Mouse (Mus musculus) ovary, adult 18-20 months (tissue): ENCODE data around the gene Olfr547.
A peak's percentile ranks its signal among the peaks of the same experiment; 100 is the strongest.
"Not testable (repeated sequence)": the region's sequence is repeated elsewhere in the genome, so short reads cannot be mapped to it uniquely, and the experiment has no call there.

Source experiments
- DNase-seq: peaks from one replicate; pipeline ENCODE4 v3.0.0; 2022; ENCODE audit warnings: low spot score, mixed read lengths

The Olfr547 gene

GRCm38 (mm10) chr7:102534449-102534848, at the start of gene Olfr547:
Gene Olfr547, plus strand, starts transcription at chr7:102534749.
- DNase-seq = no peak

GRCm38 (mm10) chr7:102484766-102485165, 49.8 kb upstream of the Olfr547 start:
- DNase-seq = not testable (repeated sequence)

- DNase-seq = no peak
Observed at GRCm38 (mm10) chr7:102486105-102486504, 48.4 kb upstream of the Olfr547 start.

GRCm38 (mm10) chr7:102488161-102488560, 46.4 kb upstream of the Olfr547 start, which contains the start of gene Olfr544:
Gene Olfr544, minus strand, starts transcription at chr7:102488313.
- DNase-seq = no peak

- DNase-seq = not testable (repeated sequence)
Observed at GRCm38 (mm10) chr7:102494416-102494815, 40.1 kb upstream of the Olfr547 start.

GRCm38 (mm10) chr7:102499473-102499872, 35.1 kb upstream of the Olfr547 start, which contains the start of gene Olfr545:
Gene Olfr545, minus strand, starts transcription at chr7:102499573.
- no peak for DNase-seq

- no peak for DNase-seq
Observed at GRCm38 (mm10) chr7:102501986-102502385, 32.6 kb upstream of the Olfr547 start.

GRCm38 (mm10) chr7:102506848-102507247, 27.7 kb upstream of the Olfr547 start:
- peak; percentile 23 for DNase-seq

- no peak for DNase-seq
Observed at GRCm38 (mm10) chr7:102508066-102508465, 26.5 kb upstream of the Olfr547 start.

GRCm38 (mm10) chr7:102508666-102509065, 25.9 kb upstream of the Olfr547 start:
- no peak for DNase-seq

- DNase-seq = no peak
Observed at GRCm38 (mm10) chr7:102509726-102510125, 24.8 kb upstream of the Olfr547 start.

- DNase-seq = no peak
Observed at GRCm38 (mm10) chr7:102511927-102512326, 22.6 kb upstream of the Olfr547 start.

GRCm38 (mm10) chr7:102512814-102513435, 21.6 kb upstream of the Olfr547 start:
- peak; percentile 74 for DNase-seq

- no peak for DNase-seq
Observed at GRCm38 (mm10) chr7:102514144-102514543, 20.4 kb upstream of the Olfr547 start.

- no peak for DNase-seq
Observed at GRCm38 (mm10) chr7:102516261-102517050, 18.1 kb upstream of the Olfr547 start.

GRCm38 (mm10) chr7:102517051-102517335, 17.6 kb upstream of the Olfr547 start:
- no peak for DNase-seq

GRCm38 (mm10) chr7:102529052-102529451, 5.5 kb upstream of the Olfr547 start:
- no peak for DNase-seq

- DNase-seq = no peak
Observed at GRCm38 (mm10) chr7:102540596-102540995, 6.0 kb downstream of the Olfr547 start, which contains the start of gene Olfr548-ps1. Gene Olfr548-ps1, plus strand, starts transcription at chr7:102540896.

GRCm38 (mm10) chr7:102541251-102541650, 6.7 kb downstream of the Olfr547 start:
- DNase-seq = no peak

- DNase-seq = no peak
Observed at GRCm38 (mm10) chr7:102549570-102549969, 15.0 kb downstream of the Olfr547 start, which contains the start of gene Olfr549. Gene Olfr549, plus strand, starts transcription at chr7:102549870.

GRCm38 (mm10) chr7:102553279-102553678, 18.7 kb downstream of the Olfr547 start:
- no peak for DNase-seq

GRCm38 (mm10) chr7:102564999-102565997, 30.7 kb downstream of the Olfr547 start, which contains the start of gene Trim21:
Gene Trim21, minus strand, starts transcription at chr7:102565486.
- DNase-seq = peak; percentile 83
